Mouse (Mus musculus): ENCODE results near the gene Dusp14. TPM values are rescaled to one million over a fixed set of nuclear protein-coding genes. Genes with fewer than 3 reads are reported as not detected.

The Dusp14 gene
- polyA plus RNA-seq, 1 experiment: 11.6 TPM

DNA sequence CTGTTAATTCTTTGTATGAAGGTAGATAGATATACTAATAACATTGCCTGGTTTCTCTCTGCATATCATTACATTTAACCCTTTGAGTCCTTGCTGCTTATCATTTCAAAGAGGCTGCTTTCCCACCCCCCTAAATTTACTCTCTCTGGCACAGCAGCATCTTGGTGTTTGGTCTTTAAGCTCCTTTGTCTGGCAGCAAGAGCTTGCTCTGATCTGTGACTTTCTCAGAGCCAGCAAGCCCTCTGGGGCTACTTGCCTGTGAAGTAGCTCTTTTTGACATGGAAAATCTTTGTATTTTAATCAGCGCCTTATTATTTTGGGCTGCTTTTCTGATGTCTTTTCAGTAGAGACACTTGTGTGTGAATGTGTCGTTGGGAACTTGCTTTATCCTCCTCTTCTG lies 57.5 kb downstream of the Dusp14 start:
- DNase-seq (ENCODE audit: low read depth): peak; percentile 74
- TF ChIP-seq CTCF (IDR thresholded peaks at IDR 0.05; ENCODE audit: borderline replicate concordance, extremely low read depth, insufficient read depth, insufficient read length) (no peak), POLR2A (IDR thresholded peaks at IDR 0.05; ENCODE audit: borderline replicate concordance, extremely low read depth, insufficient read depth, insufficient read length, poor library complexity, severe bottlenecking) (no peak)

DNA sequence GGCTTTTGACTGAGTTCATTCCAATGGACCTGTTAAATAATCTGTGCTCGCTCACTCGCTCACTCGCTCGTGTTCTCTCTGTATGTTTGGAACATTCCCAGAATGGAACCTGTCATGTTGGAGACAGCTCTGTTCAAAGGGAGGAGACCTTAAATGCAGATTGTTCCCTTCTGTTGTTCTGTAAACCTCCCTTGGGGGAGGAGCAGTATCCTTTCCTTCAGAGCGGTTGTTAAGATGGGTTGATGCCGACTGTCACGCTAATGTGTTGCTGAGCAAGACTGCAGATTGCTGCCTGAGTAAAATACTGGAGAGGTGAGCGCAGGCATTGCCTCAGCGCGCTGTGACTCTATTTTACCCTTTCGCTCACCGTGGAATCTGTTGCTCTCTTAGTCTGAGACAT lies 58.0 kb downstream of the Dusp14 start:
- TF ChIP-seq CTCF (IDR thresholded peaks at IDR 0.05; ENCODE audit: borderline replicate concordance, extremely low read depth, insufficient read depth, insufficient read length) (no peak), POLR2A (IDR thresholded peaks at IDR 0.05; ENCODE audit: borderline replicate concordance, extremely low read depth, insufficient read depth, insufficient read length, poor library complexity, severe bottlenecking) (no peak)
- DNase-seq (ENCODE audit: low read depth): peak; percentile 85

GRCm38 (mm10) chr11:84010411-84010810 lies 58.6 kb downstream of the Dusp14 start:
- peak; percentile 66 for DNase-seq (ENCODE audit: low read depth)
- TF ChIP-seq CTCF (IDR thresholded peaks at IDR 0.05; ENCODE audit: borderline replicate concordance, extremely low read depth, insufficient read depth, insufficient read length): no peak
- no peak for TF ChIP-seq POLR2A (IDR thresholded peaks at IDR 0.05; ENCODE audit: borderline replicate concordance, extremely low read depth, insufficient read depth, insufficient read length, poor library complexity, severe bottlenecking)

DNA sequence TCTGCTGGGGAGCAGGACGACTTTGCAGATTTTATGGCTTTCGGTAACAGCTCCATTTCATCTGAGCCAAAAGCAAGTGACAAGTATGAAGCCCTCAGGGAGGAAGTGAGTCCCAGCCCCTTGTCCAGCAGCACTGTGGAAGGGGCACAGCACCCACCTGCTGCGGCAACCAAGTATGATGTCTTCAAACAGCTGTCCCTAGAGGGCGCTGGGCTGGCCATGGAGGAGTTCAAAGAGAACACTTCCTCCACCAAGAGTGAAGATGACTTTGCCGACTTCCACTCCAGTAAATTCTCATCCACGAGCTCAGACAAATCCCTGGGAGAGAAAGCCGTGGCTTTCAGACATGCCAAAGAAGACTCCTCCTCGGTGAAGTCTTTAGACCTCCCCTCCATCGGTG lies 60.1 kb downstream of the Dusp14 start:
- TF ChIP-seq CTCF (IDR thresholded peaks at IDR 0.05; ENCODE audit: borderline replicate concordance, extremely low read depth, insufficient read depth, insufficient read length) (no peak; the same call in 1 of the 2 replicates), POLR2A (IDR thresholded peaks at IDR 0.05; ENCODE audit: borderline replicate concordance, extremely low read depth, insufficient read depth, insufficient read length, poor library complexity, severe bottlenecking) (no peak)

DNA sequence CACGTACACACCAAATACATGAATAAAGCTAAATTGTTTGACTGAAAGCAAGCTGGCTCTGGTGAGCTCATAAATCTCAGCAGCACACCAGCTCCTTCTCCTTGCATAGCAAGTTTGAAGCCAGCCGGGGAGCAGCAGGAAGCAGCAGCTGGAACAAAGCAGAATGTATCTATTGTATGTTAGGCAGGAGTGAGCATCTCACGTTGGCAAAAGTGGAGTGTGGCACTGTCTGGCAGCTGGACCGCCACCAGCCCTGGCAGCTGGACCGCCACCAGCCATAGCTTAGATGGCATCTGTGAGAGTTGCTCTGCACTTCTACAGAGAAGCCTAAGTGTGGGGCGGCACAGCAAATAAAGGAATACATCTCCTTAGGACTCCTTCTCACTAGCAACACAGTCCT lies 65.1 kb downstream of the Dusp14 start:
- DNase-seq (ENCODE audit: low read depth): no peak
- no peak for TF ChIP-seq CTCF (IDR thresholded peaks at IDR 0.05; ENCODE audit: borderline replicate concordance, extremely low read depth, insufficient read depth, insufficient read length)
- TF ChIP-seq POLR2A (IDR thresholded peaks at IDR 0.05; ENCODE audit: borderline replicate concordance, extremely low read depth, insufficient read depth, insufficient read length, poor library complexity, severe bottlenecking): no peak

More for the DNA sequence above, 60.1 kb downstream of the Dusp14 start:
- DNase-seq (ENCODE audit: low read depth): no peak

GRCm38 (mm10) chr11:84001257-84001656 lies 67.8 kb downstream of the Dusp14 start:
- DNase-seq (ENCODE audit: low read depth): no peak
- no peak for TF ChIP-seq POLR2A (IDR thresholded peaks at IDR 0.05; ENCODE audit: borderline replicate concordance, extremely low read depth, insufficient read depth, insufficient read length, poor library complexity, severe bottlenecking)
- TF ChIP-seq CTCF (IDR thresholded peaks at IDR 0.05; ENCODE audit: borderline replicate concordance, extremely low read depth, insufficient read depth, insufficient read length): peak; percentile 4; the same call in 1 of the 2 replicates

DNA sequence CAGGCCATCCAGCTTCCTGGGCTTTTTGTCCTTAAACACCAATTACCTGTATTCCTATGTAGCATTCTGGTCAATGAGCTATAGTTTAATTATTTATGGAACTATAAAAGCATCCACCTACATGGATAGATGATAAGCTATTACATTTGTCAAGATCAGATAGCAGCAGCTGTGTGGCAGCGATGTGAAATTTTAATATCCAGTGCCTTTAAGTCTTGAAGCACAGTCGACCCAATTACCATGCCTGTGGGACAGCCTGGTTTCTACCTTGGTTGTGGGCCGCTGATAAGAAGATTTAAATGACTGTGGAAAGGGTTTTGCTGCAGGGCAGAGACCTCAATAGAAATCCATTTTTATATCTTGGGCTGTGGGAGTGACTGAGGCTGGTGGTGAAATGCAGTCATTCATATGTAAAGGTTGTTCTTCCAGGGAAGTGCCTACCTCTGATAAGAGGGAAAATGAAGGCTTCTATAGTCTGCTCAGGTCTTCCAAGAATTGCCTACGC lies 69.6 kb downstream of the Dusp14 start:
- DNase-seq (ENCODE audit: low read depth): peak; percentile 73
- TF ChIP-seq CTCF (IDR thresholded peaks at IDR 0.05; ENCODE audit: borderline replicate concordance, extremely low read depth, insufficient read depth, insufficient read length) (no peak), POLR2A (IDR thresholded peaks at IDR 0.05; ENCODE audit: borderline replicate concordance, extremely low read depth, insufficient read depth, insufficient read length, poor library complexity, severe bottlenecking) (no peak)

DNA sequence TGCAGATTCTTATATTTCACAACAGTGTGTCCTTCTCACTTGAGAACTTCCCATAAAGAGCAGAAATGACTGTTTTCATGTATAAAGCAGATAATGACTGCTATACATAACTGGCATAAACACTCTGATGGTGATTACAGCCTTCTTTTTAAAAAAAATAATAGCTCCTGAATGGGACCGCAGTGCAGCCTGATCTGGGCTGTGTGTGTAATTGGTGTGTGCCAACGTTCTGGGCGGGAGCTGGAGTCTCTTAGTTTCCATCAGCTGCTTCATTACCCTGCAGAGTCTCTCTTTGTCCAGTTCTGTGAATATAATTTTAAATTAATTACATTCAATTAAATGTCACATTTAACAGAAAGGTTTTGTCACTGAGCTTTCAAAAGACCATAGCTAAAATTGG lies 70.1 kb downstream of the Dusp14 start:
- peak; percentile 66 for DNase-seq (ENCODE audit: low read depth)
- no peak for TF ChIP-seq CTCF (IDR thresholded peaks at IDR 0.05; ENCODE audit: borderline replicate concordance, extremely low read depth, insufficient read depth, insufficient read length)
- TF ChIP-seq POLR2A (IDR thresholded peaks at IDR 0.05; ENCODE audit: borderline replicate concordance, extremely low read depth, insufficient read depth, insufficient read length, poor library complexity, severe bottlenecking): no peak

Other genes with a start within 250 kb of the Dusp14 start
- 0.13 and 0.19 TPM in 2 replicates for gene Hnf1b, start 219.2 kb downstream of the Dusp14 start, polyA plus RNA-seq (2012; rRNA removed)
- gene Ddx52, start 127.2 kb downstream of the Dusp14 start, polyA plus RNA-seq (2012; rRNA removed): 18.2 and 19.0 TPM in 2 replicates
- gene Synrg, start 104.8 kb downstream of the Dusp14 start, polyA plus RNA-seq (2012; rRNA removed): 25.0 and 36.8 TPM in 2 replicates
- gene Tada2a, start 60.3 kb upstream of the Dusp14 start, polyA plus RNA-seq (2012; rRNA removed): 36.5 and 40.1 TPM in 2 replicates
- gene Acaca, start 60.4 kb upstream of the Dusp14 start, polyA plus RNA-seq (2012; rRNA removed): 26.6 and 43.7 TPM in 2 replicates
- gene Gm11437, start 98.2 kb upstream of the Dusp14 start, polyA plus RNA-seq (2012; rRNA removed): 0.08 TPM in 1 of 2 replicates, not detected in the other